Mouse (Mus musculus) yolk sac, embryonic 10.5 days (tissue): ENCODE data around the gene Bcan.

Experiments
- DNase-seq: peaks from one replicate; pipeline ENCODE4 v3.0.0-alpha.2; 2017; ENCODE audit warnings: low spot score

Gene Bcan

DNA sequence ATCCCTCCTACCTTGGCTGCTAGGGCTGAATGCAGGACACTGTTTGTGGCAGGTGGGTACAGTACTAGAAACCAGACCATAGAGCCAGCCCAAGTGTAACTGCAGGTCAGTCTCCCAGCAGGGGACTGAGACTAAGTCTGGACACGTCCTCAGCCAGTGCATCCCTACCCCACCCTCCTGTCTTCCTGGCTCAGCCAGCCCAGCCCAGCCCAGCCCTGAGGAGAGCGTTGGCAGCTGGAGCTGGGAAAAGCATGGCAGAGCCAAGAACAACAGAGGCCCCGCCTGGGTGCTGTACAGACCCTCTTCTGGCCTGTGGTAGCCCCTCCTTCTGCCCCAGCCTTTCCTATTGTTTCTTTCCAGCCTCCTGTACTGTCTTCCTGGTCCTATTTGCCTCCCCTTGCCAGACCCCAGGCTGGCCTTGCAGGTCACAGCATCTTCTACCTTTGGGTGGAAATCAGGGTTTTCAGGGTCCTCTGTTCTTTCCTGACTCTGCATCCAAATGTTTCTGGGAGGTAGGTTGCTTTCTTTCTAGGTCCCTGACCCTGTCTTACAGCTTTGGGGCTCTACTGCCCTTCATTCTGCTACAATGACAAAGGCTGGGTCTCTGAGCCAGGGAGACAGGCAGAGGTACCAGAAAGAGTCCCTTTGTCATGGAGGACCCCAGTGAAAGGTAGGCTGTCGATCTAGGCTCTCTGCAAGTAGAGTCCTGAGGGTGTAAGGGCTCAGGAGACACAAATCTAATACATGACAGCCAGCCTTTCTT is 55.0 kb downstream of the Bcan start:
- DNase-seq = no peak

DNA sequence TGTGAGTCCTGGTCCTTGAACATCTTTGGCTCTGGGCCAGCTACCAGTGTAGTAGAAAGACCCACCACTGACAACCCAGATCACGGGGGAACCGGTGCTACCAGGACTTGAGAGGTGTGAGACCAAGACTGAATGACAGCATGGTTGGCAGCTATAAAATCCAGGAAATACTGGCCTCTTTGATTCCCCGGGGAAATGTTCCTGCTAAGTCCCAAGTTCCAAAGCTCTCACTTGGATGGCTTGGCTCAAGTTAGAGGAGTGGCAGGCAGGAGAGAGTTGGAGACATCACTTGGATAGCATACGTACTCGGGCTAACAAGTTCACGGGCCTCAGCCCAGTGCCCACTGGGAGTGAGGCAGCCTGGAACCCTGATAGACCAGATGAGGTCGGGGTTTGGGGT is 56.4 kb downstream of the Bcan start:
- DNase-seq = no peak

DNA sequence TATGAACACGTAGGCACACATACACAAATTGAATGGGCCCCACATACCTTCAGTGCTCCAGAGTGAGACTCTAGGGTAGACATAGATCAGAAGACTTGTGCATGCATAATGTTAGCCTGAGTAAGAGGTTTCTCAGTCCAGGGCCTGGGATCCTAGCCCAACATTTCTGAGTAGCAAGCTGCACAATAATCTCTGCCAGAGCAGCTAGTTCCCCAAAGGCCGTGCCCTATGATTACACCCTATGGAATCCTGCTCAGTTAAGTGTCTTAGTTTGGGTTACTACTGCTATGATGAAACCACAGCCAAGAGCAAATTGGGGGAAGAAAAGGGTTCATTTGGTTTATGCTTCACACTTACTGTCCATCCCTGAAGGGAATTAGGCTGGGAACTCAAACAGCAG is 57.6 kb downstream of the Bcan start:
- DNase-seq = no peak

DNA sequence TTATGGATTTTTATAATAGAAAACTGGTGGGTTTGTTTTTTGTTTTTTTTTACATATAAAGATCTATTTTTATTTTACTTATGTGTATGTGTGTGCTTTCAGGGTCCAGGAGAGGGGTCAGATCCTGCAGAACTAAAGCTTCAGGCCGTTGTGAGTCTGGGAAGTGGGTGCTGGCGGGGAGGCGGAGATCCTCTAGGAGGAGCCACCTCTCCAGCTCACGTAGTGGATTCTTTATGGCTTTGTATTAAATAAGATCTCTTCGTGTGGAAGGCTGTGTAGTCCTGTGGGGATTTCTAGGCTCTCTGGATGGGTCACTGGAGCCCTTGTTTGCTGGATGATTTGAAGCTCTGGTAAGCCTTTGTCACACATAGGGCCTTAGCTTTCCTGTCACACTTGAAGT is 59.4 kb downstream of the Bcan start:
- DNase-seq = no peak
